In genomic region chr1:110656747-110657146, GRCm38 (mm10) we compare ENCODE assay signal across 15 mouse cellular contexts.
"Had no signal": no experiment of that assay in that cellular context is flagged by ENCODE, and none has a peak within 500 bp of the region (broad histone marks: within the 10 kb centered on the region; RNA-seq: fewer than 3 reads in every experiment).

No protein-coding gene starts in this region.

- DNase-seq: gastrocnemius, postnatal 14 days; gastrocnemius, postnatal 36 days; heart, adult 18-20 months; heart, postnatal 14 days; heart, postnatal 36 days; kidney, adult 11 months; kidney, adult 2 months; kidney, adult 9 months; kidney, postnatal 14 days; kidney, postnatal 36 days; layer of hippocampus, adult 9-11 months; left cerebral cortex, postnatal 4 days had no signal

- ATAC-seq: hindbrain, postnatal 0 days; intestine, embryonic 16.5 days; liver, embryonic 12.5 days had no signal
